Mouse (Mus musculus) testis, adult 2 months (tissue): Measurements from ENCODE around the gene Gm36028.

Experiments
- CTCF ChIP-seq: fragments of 200-500 bp; IDR thresholded peaks from 2 replicates; pipeline ENCODE4 v1.5.1; 2012; ENCODE audit warnings: low read depth, mild to moderate bottlenecking, inconsistent platforms, low read length, moderate library complexity; ENCODE audit not compliant: control insufficient read depth, insufficient read depth, insufficient replicate concordance
- POLR2A ChIP-seq: fragments of 200-500 bp; IDR thresholded peaks from 2 replicates; pipeline ENCODE4 v1.6.1; 2012; ENCODE audit warnings: low read depth, mild to moderate bottlenecking, inconsistent platforms, low read length, moderate library complexity; ENCODE audit not compliant: control insufficient read depth

- TF ChIP-seq POLR2A (no peak), CTCF (no peak)
Observed at GRCm38 (mm10) chr16:37817986-37818385, 43.0 kb downstream of the Gm36028 start.
